Mouse (Mus musculus) forebrain, embryonic 11.5 days (tissue): Measurements from ENCODE around the gene Enkur. TPM values are rescaled to one million over a fixed set of nuclear protein-coding genes. Genes with fewer than 3 reads are reported as not detected.
"Not testable (repeated sequence)": the region's sequence is repeated elsewhere in the genome, so short reads cannot be mapped to it uniquely, and the experiment has no call there.

Experiments used
- ATAC-seq: fragments of 200-750 bp; cut with Nextera tagmentation; replicated peaks from 2 replicates; pipeline ENCODE4 v1.8.0; 2017; ENCODE audit warnings: moderate TSS enrichment; ENCODE audit not compliant: low FRiP score
- DNase-seq: peaks from one replicate; pipeline ENCODE4 v3.0.0-alpha.2; 2017; ENCODE audit warnings: low spot score
- H3K27ac ChIP-seq: fragments of 300-500 bp; sonication (generic); 2 replicates; pipeline ENCODE4 v1.5.1; 2014; ENCODE audit warnings: low read depth, low read length
- H3K27me3 ChIP-seq: fragments of 300-500 bp; sonication (generic); 2 replicates; pipeline ENCODE4 v1.6.1; 2014; ENCODE audit warnings: mild to moderate bottlenecking, low read length, mixed read lengths; ENCODE audit not compliant: control insufficient read depth, insufficient read depth
- H3K36me3 ChIP-seq: fragments of 300-500 bp; sonication (generic); 2 replicates; pipeline ENCODE4 v1.6.1; 2014; ENCODE audit warnings: mild to moderate bottlenecking, low read length, moderate library complexity, mixed read lengths; ENCODE audit not compliant: control insufficient read depth, insufficient read depth
- H3K4me1 ChIP-seq: fragments of 300-500 bp; sonication (generic); replicated peaks from 2 replicates; pipeline ENCODE4 v1.6.1; 2014; ENCODE audit warnings: low read length, mixed read lengths; ENCODE audit not compliant: control insufficient read depth, insufficient read depth
- H3K4me2 ChIP-seq: fragments of 300-500 bp; sonication (generic); 2 replicates; pipeline ENCODE4 v1.6.1; 2014; ENCODE audit warnings: low read depth, mild to moderate bottlenecking, low read length, moderate library complexity, mixed read lengths; ENCODE audit not compliant: severe bottlenecking
- H3K4me3 ChIP-seq: fragments of 300-500 bp; sonication (generic); 2 replicates; pipeline ENCODE4 v1.5.1; 2014; ENCODE audit warnings: low read depth, low read length
- H3K9ac ChIP-seq: fragments of 300-500 bp; sonication (generic); 2 replicates; pipeline ENCODE4 v1.6.1; 2014; ENCODE audit warnings: low read length
- H3K9me3 ChIP-seq: fragments of 300-500 bp; sonication (generic); 2 replicates; pipeline ENCODE4 v1.6.1; 2016; ENCODE audit warnings: low read length, mixed read lengths; ENCODE audit not compliant: control insufficient read depth
- WGBS: fragments of 180-500 bp; shearing (Covaris S2); extraction: QIAGEN DNeasy Blood & Tissue Kit; methylation state at CpG from one replicate; pipeline ENCODE4 v1.1.7; 2014; 5-methylcytosine and 5-hydroxymethylcytosine counted together
- polyA plus RNA-seq: library from polyadenylated mRNA; unstranded; fragments of >200 nt; fragmentation: Nextera tagmentation; extraction: Ambion mirVana; gene quantifications from 2 replicates; pipeline ENCODE4 v1.2.1, GENCODE M21; 2014

Gene Enkur
- polyA plus RNA-seq: 1.2 and 1.4 TPM in 2 replicates

DNA sequence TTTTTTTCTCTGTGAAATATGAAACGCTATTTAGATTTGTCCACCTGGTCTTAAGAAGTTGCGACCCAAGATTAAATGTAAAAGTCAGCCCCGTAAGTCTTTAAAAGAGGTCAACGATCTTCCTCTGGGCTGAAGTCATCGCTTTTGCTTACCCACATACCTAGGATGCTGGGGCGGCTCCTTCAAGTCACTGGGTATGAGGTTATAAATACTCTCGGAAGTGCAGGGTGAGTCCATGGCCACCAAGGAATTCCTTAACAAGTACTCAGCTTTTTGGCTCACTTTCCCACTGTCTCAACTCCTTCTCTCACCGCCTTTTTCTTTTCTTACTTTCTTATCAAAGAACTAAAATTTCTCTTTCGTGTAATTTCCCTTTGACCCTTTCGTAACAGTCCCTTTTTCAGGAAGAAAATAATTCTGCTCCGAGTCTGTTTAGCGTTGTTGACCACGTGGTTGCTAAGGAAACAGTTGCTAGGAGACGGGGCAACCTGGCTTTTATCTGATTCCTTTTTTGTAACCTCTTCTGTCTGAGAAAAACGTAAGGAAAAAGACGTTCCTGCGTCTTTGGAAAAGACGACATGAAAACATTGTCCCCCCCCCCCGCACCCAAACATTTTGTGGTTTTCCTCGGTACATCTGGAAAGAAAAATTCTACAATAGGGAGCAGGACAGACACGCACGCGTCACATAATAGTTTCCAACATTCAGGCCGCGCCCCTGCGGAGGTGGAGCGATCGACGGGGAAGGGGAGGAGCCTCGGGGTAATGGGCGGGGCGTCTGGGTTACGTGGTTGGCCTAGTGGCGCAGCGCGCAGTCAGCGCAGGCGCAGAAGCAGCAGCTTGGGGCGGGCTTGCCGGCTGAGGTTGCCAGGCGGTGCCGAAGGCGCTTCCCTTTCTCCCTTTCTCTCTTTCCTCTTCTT, at the start of gene Enkur, which contains the start of gene Thnsl1:
Gene Enkur (minus strand): TSS at position 454 of the 919 bp plus-strand sequence.
Gene Thnsl1 (plus strand): TSS at position 813 of the 919 bp plus-strand sequence.
- peak; percentile 99 for DNase-seq
- H3K27ac ChIP-seq: peak within 1 kb of the TSS; percentile 63; the same call in 1 of the 2 replicates
- no peaks in the 10 kb centered on the region for H3K9me3 ChIP-seq
- peak within 1 kb of the TSS; percentile 84 for H3K4me2 ChIP-seq
- peak within 1 kb of the TSS; percentile 73 for H3K9ac ChIP-seq
- H3K4me1 ChIP-seq: peaks cover 2% of the 10 kb centered on the region; the same call in 1 of the 2 replicates
- no peaks in the 10 kb centered on the region for H3K27me3 ChIP-seq
- WGBS: 5% methylated on average over 43 of the region's 43 CpGs
- peak within 1 kb of the TSS; percentile 56 for H3K4me3 ChIP-seq
- H3K36me3 ChIP-seq: no peaks in the 10 kb centered on the region
- ATAC-seq: peak; percentile 99

DNA sequence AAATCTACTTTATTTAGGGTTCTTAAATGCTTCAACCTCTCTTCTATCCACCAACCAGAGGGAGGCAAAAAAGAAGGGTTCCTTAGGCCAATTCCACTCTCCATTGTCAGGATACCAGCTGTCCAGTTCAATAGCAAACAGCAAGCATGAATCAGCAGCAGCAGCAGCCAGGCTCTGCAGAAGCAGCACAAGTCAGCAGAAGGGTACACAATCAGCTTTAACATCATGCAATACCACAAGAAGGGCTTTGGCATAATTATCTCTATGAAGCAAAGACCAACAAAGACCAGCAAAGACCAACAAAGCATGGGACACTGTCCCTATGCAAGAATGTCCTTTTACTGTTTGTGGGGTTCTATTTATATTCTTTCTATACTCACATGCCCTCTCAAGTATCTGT, 49.1 kb upstream of the Enkur start:
- Histone ChIP-seq H3K4me1 (no peaks in the 10 kb centered on the region), H3K27ac (no peak overlapping the region), H3K9me3 (no peaks in the 10 kb centered on the region), H3K36me3 (no peaks in the 10 kb centered on the region), H3K4me2 (no peak overlapping the region), H3K4me3 (no peak overlapping the region), H3K9ac (no peak overlapping the region), H3K27me3 (no peaks in the 10 kb centered on the region)
- DNase-seq (no peak), ATAC-seq (no peak)

DNA sequence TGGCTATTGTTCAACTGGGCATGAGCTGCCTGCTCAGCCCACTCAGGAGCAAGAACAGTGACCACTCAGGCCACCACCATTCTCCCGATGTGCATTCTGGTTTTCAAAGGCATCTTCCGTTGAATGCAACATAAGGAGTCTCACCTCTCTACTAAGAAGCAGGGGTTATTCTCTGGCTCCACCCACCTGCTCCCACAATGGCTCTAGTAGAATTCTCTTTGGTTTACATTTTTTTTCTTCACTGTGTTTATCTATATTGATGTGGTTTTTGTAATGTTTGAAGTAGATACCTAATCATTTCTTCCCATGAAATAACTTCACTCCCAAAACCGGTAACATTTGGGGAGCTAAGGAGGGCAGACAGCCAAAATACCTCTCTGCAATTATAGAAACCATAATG, 48.5 kb upstream of the Enkur start:
- Histone ChIP-seq H3K9ac (no peak overlapping the region), H3K4me3 (no peak overlapping the region), H3K4me1 (no peaks in the 10 kb centered on the region), H3K27ac (no peak overlapping the region), H3K9me3 (no peaks in the 10 kb centered on the region), H3K4me2 (no peak overlapping the region), H3K36me3 (no peaks in the 10 kb centered on the region), H3K27me3 (no peaks in the 10 kb centered on the region)
- ATAC-seq (no peak), DNase-seq (no peak)
- WGBS: 86% methylated on average over 3 of the region's 3 CpGs

DNA sequence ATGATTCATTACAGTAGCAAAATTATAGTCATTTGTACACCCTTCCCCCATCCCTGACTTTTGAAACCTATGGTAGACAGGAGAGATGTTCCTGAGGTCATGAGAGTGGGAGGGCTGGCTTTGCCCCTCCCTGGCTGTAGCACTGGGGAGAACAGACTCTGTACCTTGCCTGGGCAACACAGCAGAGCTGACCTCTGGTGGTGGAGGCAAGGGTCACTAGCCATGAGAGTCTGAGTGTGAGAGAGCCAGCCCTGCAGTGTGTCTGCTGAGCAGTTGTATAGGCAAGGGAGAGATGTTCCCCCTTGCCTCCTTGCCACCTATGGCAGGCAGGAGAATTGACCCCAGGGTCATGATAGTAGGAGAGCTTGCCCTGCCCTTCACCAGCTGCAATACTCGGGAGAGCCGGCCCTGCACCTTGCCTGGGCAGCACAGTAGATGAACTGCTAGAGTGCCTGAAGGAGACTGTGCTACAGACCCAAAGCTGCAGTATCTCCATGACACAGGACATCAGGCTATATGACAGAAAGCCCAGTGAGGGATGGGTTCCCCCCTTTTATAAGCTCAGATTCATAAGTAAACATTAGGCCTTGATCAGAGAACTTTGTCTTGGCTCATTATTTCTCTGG, 40.4 kb upstream of the Enkur start:
- DNase-seq: no peak
- Histone ChIP-seq H3K9me3 (no peaks in the 10 kb centered on the region), H3K4me1 (no peaks in the 10 kb centered on the region), H3K4me2 (no peak overlapping the region), H3K4me3 (no peak overlapping the region), H3K27me3 (no peaks in the 10 kb centered on the region), H3K27ac (no peak overlapping the region), H3K36me3 (no peaks in the 10 kb centered on the region), H3K9ac (no peak overlapping the region)
- no peak; the same call in 1 of the 2 replicates for ATAC-seq
- 87% methylated on average over 2 of the region's 2 CpGs for WGBS

DNA sequence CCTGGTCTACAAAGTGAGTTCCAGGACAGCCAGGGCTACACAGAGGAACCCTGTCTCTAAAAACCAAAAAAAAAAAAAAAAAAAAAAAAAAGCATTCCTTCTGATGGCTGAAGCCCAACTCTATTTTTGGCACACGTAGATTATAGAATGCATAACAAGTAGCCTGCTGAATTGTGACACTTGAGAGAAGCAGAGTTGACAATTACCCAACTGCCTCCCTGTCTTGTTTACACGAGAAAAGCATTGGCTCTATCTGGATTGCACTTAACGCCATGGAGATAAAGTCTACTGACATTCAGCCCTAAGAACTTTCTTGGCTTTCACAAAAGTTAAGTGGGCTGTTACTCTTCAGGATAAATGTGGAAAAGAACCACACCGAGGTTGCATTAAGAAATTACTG, 39.8 kb upstream of the Enkur start:
- Histone ChIP-seq H3K27ac (no peak overlapping the region), H3K4me1 (no peaks in the 10 kb centered on the region), H3K9me3 (no peaks in the 10 kb centered on the region), H3K4me2 (no peak overlapping the region), H3K36me3 (no peaks in the 10 kb centered on the region), H3K9ac (no peak overlapping the region), H3K27me3 (no peaks in the 10 kb centered on the region), H3K4me3 (no peak overlapping the region)
- DNase-seq: no peak
- no peak for ATAC-seq
- WGBS: 85% methylated on average over 4 of the region's 4 CpGs

DNA sequence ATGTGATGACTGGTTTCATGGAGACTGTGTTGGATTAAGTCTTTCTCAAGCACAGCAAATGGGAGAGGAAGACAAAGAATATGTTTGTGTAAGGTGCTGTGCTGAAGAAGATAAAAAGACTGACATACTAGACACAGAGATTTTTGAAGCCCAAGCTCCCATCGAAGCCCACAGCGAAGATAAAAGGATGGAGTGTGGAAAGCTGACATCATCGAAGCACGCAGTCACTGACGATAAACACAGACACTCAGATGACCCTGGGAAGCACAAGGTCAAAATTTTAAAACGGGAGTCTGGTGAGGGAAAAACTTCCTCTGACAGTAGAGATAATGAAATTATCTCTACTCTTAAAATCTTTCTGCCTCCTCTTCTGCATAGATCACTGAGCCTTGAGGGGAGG, 38.9 kb upstream of the Enkur start:
- H3K9me3 ChIP-seq, H3K4me2 ChIP-seq, H3K27ac ChIP-seq, DNase-seq, H3K4me3 ChIP-seq, H3K36me3 ChIP-seq, H3K9ac ChIP-seq, ATAC-seq, H3K4me1 ChIP-seq, H3K27me3 ChIP-seq: not testable (repeated sequence)
- WGBS: 80% methylated on average over 2 of the region's 6 CpGs

DNA sequence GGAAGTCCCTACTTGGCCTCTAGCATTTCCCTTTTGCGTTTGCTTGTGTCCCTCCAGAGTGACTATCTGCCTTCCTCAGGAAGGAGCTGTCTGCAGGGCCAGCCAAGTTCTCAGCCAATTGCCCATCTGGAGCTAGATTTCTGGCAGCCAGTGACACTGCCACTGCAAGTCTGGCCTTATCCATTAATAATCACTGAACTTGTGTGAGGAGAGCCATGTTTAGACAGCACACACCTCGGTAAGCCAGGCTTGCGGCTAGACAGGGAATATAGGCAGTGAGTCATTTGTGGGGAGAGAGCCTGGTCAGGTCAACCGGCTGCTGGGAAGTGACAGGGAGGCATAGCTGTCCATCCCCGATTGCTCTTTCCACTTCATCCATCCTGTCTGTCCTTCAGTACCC, 31.7 kb upstream of the Enkur start:
- no peak overlapping the region for H3K27ac ChIP-seq
- H3K9me3 ChIP-seq: no peaks in the 10 kb centered on the region
- no peaks in the 10 kb centered on the region for H3K27me3 ChIP-seq
- H3K9ac ChIP-seq: no peak overlapping the region
- 94% methylated on average over 5 of the region's 5 CpGs for whole genome bisulfite sequencing
- H3K4me3 ChIP-seq: no peak overlapping the region
- H3K36me3 ChIP-seq: no peaks in the 10 kb centered on the region
- ATAC-seq (no peak), DNase-seq (no peak)
- no peak overlapping the region for H3K4me2 ChIP-seq
- H3K4me1 ChIP-seq: no peaks in the 10 kb centered on the region

DNA sequence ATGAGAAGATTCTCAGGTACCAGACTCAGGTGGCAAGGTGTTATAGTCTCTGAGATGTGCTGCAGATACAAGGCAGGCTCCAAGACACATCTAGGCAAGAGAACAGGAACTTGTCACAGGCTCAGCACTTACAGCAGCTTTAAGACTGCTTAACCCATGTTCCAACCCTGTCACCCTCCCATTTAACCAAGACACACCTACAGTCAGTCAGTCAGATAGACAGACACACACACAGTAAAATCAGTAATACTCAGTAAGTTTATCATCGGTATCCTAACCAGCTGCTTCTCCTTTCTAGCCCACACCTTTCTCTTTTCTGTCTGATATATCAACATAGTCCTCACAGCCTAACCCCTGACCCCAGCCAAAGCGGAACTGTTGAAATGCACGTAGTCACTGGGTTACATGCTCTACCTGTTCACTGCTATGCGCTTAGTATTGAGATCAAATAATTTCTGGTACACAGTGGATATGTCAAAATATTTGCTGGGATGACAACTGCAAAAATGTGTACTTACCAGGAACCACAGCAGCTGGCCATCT, 30.8 kb upstream of the Enkur start:
- DNase-seq (no peak), ATAC-seq (no peak)
- Histone ChIP-seq H3K27me3 (no peaks in the 10 kb centered on the region), H3K27ac (no peak overlapping the region), H3K9me3 (no peaks in the 10 kb centered on the region), H3K4me1 (no peaks in the 10 kb centered on the region), H3K4me3 (no peak overlapping the region), H3K36me3 (no peaks in the 10 kb centered on the region), H3K4me2 (no peak overlapping the region), H3K9ac (no peak overlapping the region)
- WGBS: 94% methylated on average over 4 of the region's 4 CpGs
